Mouse (Mus musculus): ENCODE measurements around the gene Kazn. TPM values are rescaled to one million over a fixed set of nuclear protein-coding genes. Genes with fewer than 3 reads are reported as not detected.

Kazn gene
- polyA plus RNA-seq, 1 experiment from 2014 or later, result 10.6 TPM

GRCm38 (mm10) chr4:142144096-142144495 is 95.1 kb downstream of the Kazn start:
- DNase-seq (ENCODE audit: low spot score), result no peak
- peaks cover 4% of the 10 kb centered on the region for H3K36me3 ChIP-seq (ENCODE audit: control insufficient read depth, insufficient read depth, low read length)
- no peak for ATAC-seq (ENCODE audit: insufficient read depth, low FRiP score, low TSS enrichment)

GRCm38 (mm10) chr4:142143290-142143689 is 95.9 kb downstream of the Kazn start:
- no peak overlapping the region for H3K4me3 ChIP-seq (ENCODE audit: low read depth, low read length)
- 92% methylated on average over 6 of the region's 6 CpGs for WGBS
- no peak overlapping the region for H3K27ac ChIP-seq (ENCODE audit: low read depth, low read length)
- DNase-seq (ENCODE audit: low spot score) (no peak), ATAC-seq (ENCODE audit: insufficient read depth, low FRiP score, low TSS enrichment) (no peak)
- no peak overlapping the region for H3K9ac ChIP-seq (ENCODE audit: low read length)
- no peak overlapping the region for H3K4me2 ChIP-seq (ENCODE audit: low read depth)
- peaks cover 5% of the 10 kb centered on the region for H3K4me1 ChIP-seq (ENCODE audit: control insufficient read depth, insufficient read depth, low read length)
- H3K27me3 ChIP-seq (ENCODE audit: control insufficient read depth, insufficient read depth, low read length), result no peaks in the 10 kb centered on the region
- H3K36me3 ChIP-seq (ENCODE audit: control insufficient read depth, insufficient read depth, low read length), result peaks cover 4% of the 10 kb centered on the region
- no peaks in the 10 kb centered on the region for H3K9me3 ChIP-seq (ENCODE audit: control insufficient read depth, low read length)

More at GRCm38 (mm10) chr4:142144096-142144495, 95.1 kb downstream of the Kazn start:
- H3K27ac ChIP-seq (ENCODE audit: low read depth, low read length), result no peak overlapping the region
- H3K4me2 ChIP-seq (ENCODE audit: low read depth), result no peak overlapping the region
- H3K4me1 ChIP-seq (ENCODE audit: control insufficient read depth, insufficient read depth, low read length), result no peaks in the 10 kb centered on the region
- H3K27me3 ChIP-seq (ENCODE audit: control insufficient read depth, insufficient read depth, low read length), result no peaks in the 10 kb centered on the region
- no peaks in the 10 kb centered on the region for H3K9me3 ChIP-seq (ENCODE audit: control insufficient read depth, low read length)
- WGBS, result 50% methylated on average over 5 of the region's 5 CpGs
- H3K4me3 ChIP-seq (ENCODE audit: low read depth, low read length), result no peak overlapping the region
- H3K9ac ChIP-seq (ENCODE audit: low read length), result no peak overlapping the region

- ATAC-seq (ENCODE audit: insufficient read depth, low FRiP score, low TSS enrichment) (no peak), DNase-seq (ENCODE audit: low spot score) (no peak)
- WGBS, result 83% methylated on average over 5 of the region's 5 CpGs
- Histone ChIP-seq H3K4me3 (ENCODE audit: low read depth, low read length) (no peak overlapping the region), H3K9ac (ENCODE audit: low read length) (no peak overlapping the region), H3K9me3 (ENCODE audit: control insufficient read depth, low read length) (no peaks in the 10 kb centered on the region), H3K36me3 (ENCODE audit: control insufficient read depth, insufficient read depth, low read length) (no peaks in the 10 kb centered on the region), H3K27me3 (ENCODE audit: control insufficient read depth, insufficient read depth, low read length) (no peaks in the 10 kb centered on the region), H3K4me2 (ENCODE audit: low read depth) (no peak overlapping the region), H3K27ac (ENCODE audit: low read depth, low read length) (no peak overlapping the region), H3K4me1 (ENCODE audit: control insufficient read depth, insufficient read depth, low read length) (peaks cover 8% of the 10 kb centered on the region)
Observed at GRCm38 (mm10) chr4:142139729-142140128, 99.5 kb downstream of the Kazn start.

- WGBS, result 16% methylated on average over 9 of the region's 9 CpGs
- ATAC-seq (ENCODE audit: insufficient read depth, low FRiP score, low TSS enrichment), result peak; percentile 52
Observed at GRCm38 (mm10) chr4:142138356-142139099, 100.7 kb downstream of the Kazn start.

GRCm38 (mm10) chr4:142136766-142137503 is 102.3 kb downstream of the Kazn start:
- Histone ChIP-seq H3K4me1 (ENCODE audit: control insufficient read depth, insufficient read depth, low read length) (peaks cover 8% of the 10 kb centered on the region), H3K4me3 (ENCODE audit: low read depth, low read length) (no peak overlapping the region), H3K36me3 (ENCODE audit: control insufficient read depth, insufficient read depth, low read length) (no peaks in the 10 kb centered on the region), H3K4me2 (ENCODE audit: low read depth) (no peak overlapping the region), H3K9me3 (ENCODE audit: control insufficient read depth, low read length) (no peaks in the 10 kb centered on the region), H3K27ac (ENCODE audit: low read depth, low read length) (no peak overlapping the region), H3K9ac (ENCODE audit: low read length) (no peak overlapping the region), H3K27me3 (ENCODE audit: control insufficient read depth, insufficient read depth, low read length) (no peaks in the 10 kb centered on the region)
- ATAC-seq (ENCODE audit: insufficient read depth, low FRiP score, low TSS enrichment) (no peak), DNase-seq (ENCODE audit: low spot score) (no peak)
- WGBS, result 91% methylated on average over 10 of the region's 10 CpGs

More at GRCm38 (mm10) chr4:142138356-142139099, 100.7 kb downstream of the Kazn start:
- H3K27ac ChIP-seq (ENCODE audit: low read depth, low read length), result peak overlapping the region; percentile 78
- H3K27me3 ChIP-seq (ENCODE audit: control insufficient read depth, insufficient read depth, low read length), result no peaks in the 10 kb centered on the region
- no peak overlapping the region for H3K4me2 ChIP-seq (ENCODE audit: low read depth)
- H3K36me3 ChIP-seq (ENCODE audit: control insufficient read depth, insufficient read depth, low read length), result no peaks in the 10 kb centered on the region
- no peaks in the 10 kb centered on the region for H3K9me3 ChIP-seq (ENCODE audit: control insufficient read depth, low read length)
- H3K4me1 ChIP-seq (ENCODE audit: control insufficient read depth, insufficient read depth, low read length), result peaks cover 8% of the 10 kb centered on the region
- peak; percentile 58 for DNase-seq (ENCODE audit: low spot score)
- H3K9ac ChIP-seq (ENCODE audit: low read length), result peak overlapping the region; percentile 20; the same call in 1 of the 2 replicates
- H3K4me3 ChIP-seq (ENCODE audit: low read depth, low read length), result no peak overlapping the region

- Histone ChIP-seq H3K9ac (ENCODE audit: low read length) (no peak overlapping the region), H3K36me3 (ENCODE audit: control insufficient read depth, insufficient read depth, low read length) (no peaks in the 10 kb centered on the region), H3K9me3 (ENCODE audit: control insufficient read depth, low read length) (no peaks in the 10 kb centered on the region), H3K27me3 (ENCODE audit: control insufficient read depth, insufficient read depth, low read length) (no peaks in the 10 kb centered on the region), H3K4me1 (ENCODE audit: control insufficient read depth, insufficient read depth, low read length) (peaks cover 8% of the 10 kb centered on the region), H3K4me2 (ENCODE audit: low read depth) (no peak overlapping the region), H3K4me3 (ENCODE audit: low read depth, low read length) (no peak overlapping the region), H3K27ac (ENCODE audit: low read depth, low read length) (no peak overlapping the region)
- 98% methylated on average over 2 of the region's 2 CpGs for WGBS
- ATAC-seq (ENCODE audit: insufficient read depth, low FRiP score, low TSS enrichment), result no peak
- DNase-seq (ENCODE audit: low spot score), result no peak
Observed at GRCm38 (mm10) chr4:142135515-142135914, 103.7 kb downstream of the Kazn start.

- H3K27me3 ChIP-seq (ENCODE audit: control insufficient read depth, insufficient read depth, low read length), result no peaks in the 10 kb centered on the region
- no peak overlapping the region for H3K27ac ChIP-seq (ENCODE audit: low read depth, low read length)
- DNase-seq (ENCODE audit: low spot score) (peak; percentile 35), ATAC-seq (ENCODE audit: insufficient read depth, low FRiP score, low TSS enrichment) (no peak)
- H3K9ac ChIP-seq (ENCODE audit: low read length), result no peak overlapping the region
- H3K4me3 ChIP-seq (ENCODE audit: low read depth, low read length), result no peak overlapping the region
- no peaks in the 10 kb centered on the region for H3K36me3 ChIP-seq (ENCODE audit: control insufficient read depth, insufficient read depth, low read length)
- WGBS, result 50% methylated on average over 5 of the region's 5 CpGs
- H3K9me3 ChIP-seq (ENCODE audit: control insufficient read depth, low read length), result no peaks in the 10 kb centered on the region
- no peak overlapping the region for H3K4me2 ChIP-seq (ENCODE audit: low read depth)
- H3K4me1 ChIP-seq (ENCODE audit: control insufficient read depth, insufficient read depth, low read length), result 0 out of 2 replicates have a peak, but pooled peaks cover 6% of the 10 kb centered on the region
Observed at GRCm38 (mm10) chr4:142130162-142130561, 109.0 kb downstream of the Kazn start.

GRCm38 (mm10) chr4:142127275-142127788 is 111.9 kb downstream of the Kazn start:
- no peak overlapping the region for H3K4me3 ChIP-seq (ENCODE audit: low read depth, low read length)
- no peak overlapping the region for H3K27ac ChIP-seq (ENCODE audit: low read depth, low read length)
- H3K9me3 ChIP-seq (ENCODE audit: control insufficient read depth, low read length), result no peaks in the 10 kb centered on the region
- DNase-seq (ENCODE audit: low spot score) (no peak), ATAC-seq (ENCODE audit: insufficient read depth, low FRiP score, low TSS enrichment) (no peak)
- H3K4me1 ChIP-seq (ENCODE audit: control insufficient read depth, insufficient read depth, low read length), result 0 out of 2 replicates have a peak, but pooled peaks cover 6% of the 10 kb centered on the region
- H3K4me2 ChIP-seq (ENCODE audit: low read depth), result no peak overlapping the region
- 90% methylated on average over 6 of the region's 6 CpGs for WGBS
- no peaks in the 10 kb centered on the region for H3K36me3 ChIP-seq (ENCODE audit: control insufficient read depth, insufficient read depth, low read length)
- no peaks in the 10 kb centered on the region for H3K27me3 ChIP-seq (ENCODE audit: control insufficient read depth, insufficient read depth, low read length)
- no peak overlapping the region for H3K9ac ChIP-seq (ENCODE audit: low read length)
